In genomic region chr8:94189275-94190031, GRCm38 (mm10) we compare ENCODE assay signal across 10 mouse cellular contexts. TPM values are rescaled to one million over a fixed set of nuclear protein-coding genes. Genes with fewer than 3 reads are reported as not detected.
A peak's percentile ranks its signal among the peaks of the same experiment; 100 is the strongest.
DNase-seq lines count a peak whose midpoint lies in the region; ATAC-seq and TF ChIP-seq lines count a peak whose summit lies in the region.
"Had no signal": no experiment of that assay in that cellular context is flagged by ENCODE, and none has a peak within 500 bp of the region (broad histone marks: within the 10 kb centered on the region; RNA-seq: fewer than 3 reads in every experiment).

No protein-coding gene starts in this region.

- TF ChIP-seq POLR2A in CH12.LX (IDR thresholded peaks at IDR 0.05; ENCODE audit: low read depth, low read length) = no peak

- no peak overlapping the region for H3K9ac ChIP-seq in CH12.LX (ENCODE audit: insufficient read depth, low read depth)
- H3K9ac ChIP-seq: embryonic facial prominence, embryonic 12.5 days had no signal

- H3K27ac ChIP-seq in CH12.LX (ENCODE audit: insufficient read depth, low read depth) = peak overlapping the region; percentile 37
- H3K27ac ChIP-seq: embryonic facial prominence, embryonic 12.5 days had no signal

- in situ Hi-C loops in CH12.LX (cut with MboI; ENCODE audit: low pct_ligation_motif_present, low pct_unique_long_range_greater_than_20kb, low sequenced_read_pairs) = loop anchor here (5.0 to 25.0 kb wide), 2 partner anchors 87 to 502 kb away; no protein-coding TSS in a partner anchor

- peaks cover 40% of the 10 kb centered on the region for H3K27me3 ChIP-seq in CH12.LX (replicated peaks)

- H3K4me1 ChIP-seq in CH12.LX (ENCODE audit: control insufficient read depth in 1 of 2, insufficient read depth in 2 of 2) = peaks cover 42 to 45% of the 10 kb centered on the region in 2 experiments

- H3K4me2 ChIP-seq in CH12.LX (ENCODE audit: insufficient read depth, low read depth, poor library complexity, severe bottlenecking) = no peak overlapping the region
- H3K4me2 ChIP-seq: embryonic facial prominence, embryonic 12.5 days had no signal

- no peak overlapping the region for H3K4me3 ChIP-seq in CH12.LX (replicated peaks in 1 of 3; ENCODE audit: low read depth in 2 of 3, low read length in 2 of 3, poor library complexity in 1 of 3)
- H3K4me3 ChIP-seq: embryonic facial prominence, embryonic 12.5 days had no signal

- dilution Hi-C loops in CH12.LX (cut with MboI; ENCODE audit: extremely low pct_ligation_motif_present, extremely low pct_unique_long_range_greater_than_20kb, low sequenced_read_pairs) = no loop called here

- TF ChIP-seq EP300 in CH12.LX (IDR thresholded peaks at IDR 0.05; ENCODE audit: low read length) = no peak

- TF ChIP-seq RAD21 in CH12.LX (IDR thresholded peaks at IDR 0.05; ENCODE audit: low read depth, low read length) = no peak

- DNase-seq in frontal cortex, postnatal 25 days (ENCODE audit: low spot score in 2 of 2) = no peak
- no peak for DNase-seq in CH12.LX (ENCODE audit: extremely low read depth)
- peak; percentile 62 to 70 for DNase-seq in frontal cortex, adult 2 months (ENCODE audit: extremely low spot score in 1 of 2, low spot score in 1 of 2)
- peak; percentile 70 to 90 for DNase-seq in layer of hippocampus, postnatal 14 days (ENCODE audit: low spot score in 2 of 2)
- DNase-seq in spleen, adult 12 weeks (ENCODE audit: low spot score) = no peak
- DNase-seq in spleen, postnatal 10 days (ENCODE audit: low spot score in 2 of 2) = no peak
- DNase-seq in yolk sac, embryonic 10.5 days (ENCODE audit: low spot score) = no peak

- peak; percentile 35 for ATAC-seq in frontal cortex, adult (ENCODE audit: low TSS enrichment)

- H3K79me2 ChIP-seq in CH12.LX (replicated peaks; ENCODE audit: control insufficient read depth, extremely low read depth, insufficient read depth, poor library complexity, severe bottlenecking) = no peaks in the 10 kb centered on the region

- no peak for TF ChIP-seq CTCF in CH12.LX (conservative IDR thresholded peaks at IDR 0.05 in 1 of 2, IDR thresholded peaks at IDR 0.05 in 1 of 2; ENCODE audit: low read depth in 2 of 2, low read length in 2 of 2)

- H3K36me3 ChIP-seq in CH12.LX (replicated peaks in 1 of 2; ENCODE audit: control insufficient read depth in 1 of 2, insufficient read depth in 1 of 2, low read length in 1 of 2) = no peaks in the 10 kb centered on the region
- H3K36me3 ChIP-seq: embryonic facial prominence, embryonic 12.5 days; G1E had no signal

- H3K9me3 ChIP-seq in CH12.LX (replicated peaks; ENCODE audit: low read length) = no peaks in the 10 kb centered on the region
- H3K9me3 ChIP-seq: embryonic facial prominence, embryonic 12.5 days; G1E had no signal

TF ChIP-seq in CH12.LX, 34 proteins besides CTCF, POLR2A, EP300 and RAD21:
- TF ChIP-seq MAZ (IDR thresholded peaks at IDR 0.05; ENCODE audit: low read depth, low read length) = no peak
- TF ChIP-seq HCFC1 (IDR thresholded peaks at IDR 0.05; ENCODE audit: low read depth, low read length) = no peak
- TF ChIP-seq MAFK (IDR thresholded peaks at IDR 0.05; ENCODE audit: insufficient replicate concordance, low read length) = no peak
- no peak for TF ChIP-seq MEF2A (IDR thresholded peaks at IDR 0.05; ENCODE audit: borderline replicate concordance, low read depth, low read length)

RNA-seq across cellular contexts. Expression of gene Mt1, which starts 10.6 kb away (rescaled TPM):
- total RNA-seq in CH12.LX (2012; rRNA removed) = 174 and 239 TPM in 2 replicates
- total RNA-seq in CH12.LX (2014; rRNA removed) = 13.6 and 19.9 TPM in 2 replicates
- polyA plus RNA-seq in CH12.LX (2012; ENCODE audit: insufficient read length, low read depth) = 57.4 and 62.7 TPM in 2 replicates
- polyA plus RNA-seq in frontal cortex, adult 2 months (2012; rRNA removed) = 874 and 1,481 TPM in 2 replicates
- total RNA-seq in layer of hippocampus, postnatal 14 days (2021) = 100 to 1,000 TPM; 472 to 625 TPM

RNA-seq across cellular contexts. Expression of gene Mt2, which starts 17.0 kb away (rescaled TPM):
- total RNA-seq in CH12.LX (2012; rRNA removed) (109 and 212 TPM in 2 replicates), CH12.LX (2014; rRNA removed) (4.1 and 4.3 TPM in 2 replicates)
- 49.4 and 54.4 TPM in 2 replicates for polyA plus RNA-seq in CH12.LX (2012; ENCODE audit: insufficient read length, low read depth)
- polyA plus RNA-seq in frontal cortex, adult 2 months (2012; rRNA removed) = 352 and 451 TPM in 2 replicates
- total RNA-seq in layer of hippocampus, postnatal 14 days (2021) = 100 to 1,000 TPM; 467 to 654 TPM

RNA-seq across cellular contexts. Expression of gene Nup93, which starts 24.9 kb away (rescaled TPM):
- total RNA-seq in CH12.LX (2012; rRNA removed) = 46.0 and 65.9 TPM in 2 replicates
- 86.2 and 88.3 TPM in 2 replicates for total RNA-seq in CH12.LX (2014; rRNA removed)
- polyA plus RNA-seq in CH12.LX (2012; ENCODE audit: insufficient read length, low read depth) = 99.6 and 102 TPM in 2 replicates
- polyA plus RNA-seq in frontal cortex, adult 2 months (2012; rRNA removed) = 32.8 and 33.6 TPM in 2 replicates
- 10 to 100 TPM; 54.8 to 56.1 TPM for total RNA-seq in layer of hippocampus, postnatal 14 days (2021)

RNA-seq across cellular contexts. Expression of gene Mt3, which starts 37.0 kb away (rescaled TPM):
- 20.0 and 20.6 TPM in 2 replicates for total RNA-seq in CH12.LX (2012; rRNA removed)
- not detected in 2 replicates for total RNA-seq in CH12.LX (2014; rRNA removed)
- polyA plus RNA-seq in CH12.LX (2012; ENCODE audit: insufficient read length, low read depth) = 1.9 and 2.5 TPM in 2 replicates
- 1,770 and 2,382 TPM in 2 replicates for polyA plus RNA-seq in frontal cortex, adult 2 months (2012; rRNA removed)
- total RNA-seq in layer of hippocampus, postnatal 14 days (2021) = 1,000 to 10,000 TPM; 1,034 to 1,120 TPM
- total RNA-seq: G1E had no signal
- polyA plus RNA-seq: G1E had no signal

RNA-seq across cellular contexts. Expression of gene Mt4, which starts 52.5 kb away (rescaled TPM):
- total RNA-seq in CH12.LX (2012; rRNA removed) (not detected in 2 replicates), CH12.LX (2014; rRNA removed) (not detected in 2 replicates)
- not detected in 2 replicates for polyA plus RNA-seq in CH12.LX (2012; ENCODE audit: insufficient read length, low read depth)
- polyA plus RNA-seq in frontal cortex, adult 2 months (2012; rRNA removed) = not detected in 2 replicates
- total RNA-seq in layer of hippocampus, postnatal 14 days (2021) = not detected
- total RNA-seq: G1E had no signal
- polyA plus RNA-seq: embryonic facial prominence, embryonic 12.5 days; G1E had no signal

Comparison
In these comparisons a context has a peak if more than half of its experiments do, and no peak if none do; other contexts are left out.
1. DNase-seq: peak in frontal cortex, adult 2 months (2 of 2) and layer of hippocampus, postnatal 14 days (2 of 2); none in frontal cortex, postnatal 25 days (0 of 2), CH12.LX (single experiment), spleen, adult 12 weeks (single experiment), spleen, postnatal 10 days (0 of 2) and yolk sac, embryonic 10.5 days (single experiment).